Mouse (Mus musculus): ENCODE data around the gene Vav2. TPM values are rescaled to one million over a fixed set of nuclear protein-coding genes. Genes with fewer than 3 reads are reported as not detected.

Vav2 gene
- polyA plus RNA-seq, 1 experiment: 13.0 TPM

- Histone ChIP-seq H3K79me2 (ENCODE audit: control insufficient read depth, insufficient read depth) (peaks cover 100% of the 10 kb centered on the region), H3K36me3 (ENCODE audit: control insufficient read depth, insufficient read depth) (no peaks in the 10 kb centered on the region)
- TF ChIP-seq MYOD1 (IDR thresholded peaks at IDR 0.05; ENCODE audit: control insufficient read depth, insufficient read length, low read depth) (no peak), MYOG (IDR thresholded peaks at IDR 0.05; ENCODE audit: control insufficient read depth, extremely low read depth, insufficient read length) (no peak), MAX (IDR thresholded peaks at IDR 0.05) (no peak), FOSL1 (IDR thresholded peaks at IDR 0.05; ENCODE audit: insufficient read depth, low read length, poor library complexity, severe bottlenecking) (no peak), CEBPB (IDR thresholded peaks at IDR 0.05; ENCODE audit: low read depth) (no peak)
Measured at GRCm38 (mm10) chr2:27421293-27422068, 5.4 kb downstream of the Vav2 start.

GRCm38 (mm10) chr2:27418577-27419070, 8.2 kb downstream of the Vav2 start:
- H3K36me3 ChIP-seq (ENCODE audit: control insufficient read depth, insufficient read depth): no peaks in the 10 kb centered on the region
- H3K4me3 ChIP-seq (ENCODE audit: insufficient read depth, poor library complexity, severe bottlenecking): no peak overlapping the region
- TF ChIP-seq CTCF (IDR thresholded peaks at IDR 0.05; ENCODE audit: control insufficient read depth, insufficient read depth, insufficient read length): no peak
- TF ChIP-seq FOSL1 (IDR thresholded peaks at IDR 0.05; ENCODE audit: insufficient read depth, low read length, poor library complexity, severe bottlenecking): no peak
- peaks cover 100% of the 10 kb centered on the region for H3K79me2 ChIP-seq (ENCODE audit: control insufficient read depth, insufficient read depth)
- H3ac ChIP-seq (ENCODE audit: control insufficient read depth, insufficient read length, low read depth): no peak overlapping the region
- peaks cover 60% of the 10 kb centered on the region for H3K79me3 ChIP-seq (ENCODE audit: low read depth)
- H3K27me3 ChIP-seq (ENCODE audit: control insufficient read depth, insufficient read depth, insufficient read length): no peaks in the 10 kb centered on the region

More at GRCm38 (mm10) chr2:27421293-27422068, 5.4 kb downstream of the Vav2 start:
- H3K27me3 ChIP-seq (ENCODE audit: control insufficient read depth, insufficient read depth, insufficient read length): no peaks in the 10 kb centered on the region
- H3ac ChIP-seq (ENCODE audit: control insufficient read depth, insufficient read length, low read depth): no peak overlapping the region
- peaks cover 66% of the 10 kb centered on the region for H3K79me3 ChIP-seq (ENCODE audit: low read depth)
- H3K4me3 ChIP-seq (ENCODE audit: insufficient read depth, poor library complexity, severe bottlenecking): no peak overlapping the region

GRCm38 (mm10) chr2:27417648-27418153, 9.1 kb downstream of the Vav2 start:
- H3K36me3 ChIP-seq (ENCODE audit: control insufficient read depth, insufficient read depth): no peaks in the 10 kb centered on the region
- TF ChIP-seq MYOG (IDR thresholded peaks at IDR 0.05; ENCODE audit: control insufficient read depth, extremely low read depth, insufficient read length): no peak
- TF ChIP-seq CEBPB (IDR thresholded peaks at IDR 0.05; ENCODE audit: low read depth): no peak
- TF ChIP-seq USF1 (IDR thresholded peaks at IDR 0.05; ENCODE audit: low read depth): no peak
- TF ChIP-seq FOSL1 (IDR thresholded peaks at IDR 0.05; ENCODE audit: insufficient read depth, low read length, poor library complexity, severe bottlenecking): no peak
- no peak for TF ChIP-seq CTCF (IDR thresholded peaks at IDR 0.05; ENCODE audit: control insufficient read depth, insufficient read depth, insufficient read length)
- no peak for TF ChIP-seq MYOD1 (IDR thresholded peaks at IDR 0.05; ENCODE audit: control insufficient read depth, insufficient read length, low read depth)
- TF ChIP-seq MAX (IDR thresholded peaks at IDR 0.05): no peak
- H3K27me3 ChIP-seq (ENCODE audit: control insufficient read depth, insufficient read depth, insufficient read length): no peaks in the 10 kb centered on the region
- no peak overlapping the region for H3ac ChIP-seq (ENCODE audit: control insufficient read depth, insufficient read length, low read depth)
- H3K4me3 ChIP-seq (ENCODE audit: insufficient read depth, poor library complexity, severe bottlenecking): no peak overlapping the region
- peaks cover 52% of the 10 kb centered on the region for H3K79me3 ChIP-seq (ENCODE audit: low read depth)
- H3K79me2 ChIP-seq (ENCODE audit: control insufficient read depth, insufficient read depth): peaks cover 100% of the 10 kb centered on the region

GRCm38 (mm10) chr2:27416425-27416824, 10.4 kb downstream of the Vav2 start:
- Histone ChIP-seq H3K79me2 (ENCODE audit: control insufficient read depth, insufficient read depth) (peaks cover 100% of the 10 kb centered on the region), H3K36me3 (ENCODE audit: control insufficient read depth, insufficient read depth) (no peaks in the 10 kb centered on the region), H3K79me3 (ENCODE audit: low read depth) (peaks cover 46% of the 10 kb centered on the region), H3ac (ENCODE audit: control insufficient read depth, insufficient read length, low read depth) (no peak overlapping the region), H3K27me3 (ENCODE audit: control insufficient read depth, insufficient read depth, insufficient read length) (no peaks in the 10 kb centered on the region), H3K4me3 (ENCODE audit: insufficient read depth, poor library complexity, severe bottlenecking) (no peak overlapping the region)
- TF ChIP-seq CTCF (IDR thresholded peaks at IDR 0.05; ENCODE audit: control insufficient read depth, insufficient read depth, insufficient read length) (no peak), CEBPB (IDR thresholded peaks at IDR 0.05; ENCODE audit: low read depth) (no peak), MYOD1 (IDR thresholded peaks at IDR 0.05; ENCODE audit: control insufficient read depth, insufficient read length, low read depth) (peak; percentile 14), MAX (IDR thresholded peaks at IDR 0.05) (peak; percentile 9), FOSL1 (IDR thresholded peaks at IDR 0.05; ENCODE audit: insufficient read depth, low read length, poor library complexity, severe bottlenecking) (no peak), MYOG (IDR thresholded peaks at IDR 0.05; ENCODE audit: control insufficient read depth, extremely low read depth, insufficient read length) (no peak), USF1 (IDR thresholded peaks at IDR 0.05; ENCODE audit: low read depth) (no peak)

- no peaks in the 10 kb centered on the region for H3K36me3 ChIP-seq (ENCODE audit: control insufficient read depth, insufficient read depth)
- peaks cover 42% of the 10 kb centered on the region for H3K79me3 ChIP-seq (ENCODE audit: low read depth)
- no peak overlapping the region for H3K4me3 ChIP-seq (ENCODE audit: insufficient read depth, poor library complexity, severe bottlenecking)
- H3K27me3 ChIP-seq (ENCODE audit: control insufficient read depth, insufficient read depth, insufficient read length): no peaks in the 10 kb centered on the region
- H3ac ChIP-seq (ENCODE audit: control insufficient read depth, insufficient read length, low read depth): no peak overlapping the region
- TF ChIP-seq CEBPB (IDR thresholded peaks at IDR 0.05; ENCODE audit: low read depth) (peak; percentile 20), MYOD1 (IDR thresholded peaks at IDR 0.05; ENCODE audit: control insufficient read depth, insufficient read length, low read depth) (no peak)
- peaks cover 100% of the 10 kb centered on the region for H3K79me2 ChIP-seq (ENCODE audit: control insufficient read depth, insufficient read depth)
Measured at GRCm38 (mm10) chr2:27415060-27415783, 11.6 kb downstream of the Vav2 start.
